Mouse (Mus musculus): ENCODE results near the gene Pmepa1.

- TF ChIP-seq CTCF (IDR thresholded peaks at IDR 0.05; ENCODE audit: low read depth, low read length): peak; percentile 80
- TF ChIP-seq POLR2A (IDR thresholded peaks at IDR 0.05; ENCODE audit: extremely low read depth, insufficient read depth, low read length): no peak
Measured at GRCm38 (mm10) chr2:173183836-173184460, 92.4 kb downstream of the Pmepa1 start.

Data from liver, adult 2 months (tissue).